Mouse (Mus musculus) brain, embryonic 18.5 days (tissue): ENCODE measurements at regions not wholly inside any gene's neighbourhood (a gene's known extent, or its start where the extent isn't known, plus 50 kb on each side); places are given as distances from the start of the nearest gene placed in this dataset.

ENCODE experiments used
- DNase-seq: peaks from one replicate; pipeline ENCODE4 v3.0.0-alpha.2; 2012; ENCODE audit warnings: low read depth, low spot score

DNA sequence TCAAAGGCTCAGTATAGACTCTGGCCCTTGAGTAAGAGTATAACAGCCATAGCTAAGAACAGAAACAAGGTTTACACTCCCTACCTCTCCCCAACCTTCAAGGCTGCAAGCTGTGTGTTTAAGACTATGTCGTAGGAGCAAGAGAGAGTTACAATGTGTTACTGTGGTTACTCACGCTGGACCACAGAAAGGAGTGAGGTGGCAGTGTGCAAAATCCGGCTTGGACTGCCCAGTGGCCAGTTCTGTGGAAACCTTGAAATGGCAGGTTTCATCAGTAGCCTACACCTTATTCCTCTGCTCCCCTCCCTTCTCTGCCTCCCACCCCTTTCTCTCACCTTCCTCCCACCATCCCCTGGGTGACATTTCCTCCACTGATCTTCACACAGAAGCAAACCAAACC, 114.3 kb upstream of the Ado start:
- DNase-seq: no peak

DNA sequence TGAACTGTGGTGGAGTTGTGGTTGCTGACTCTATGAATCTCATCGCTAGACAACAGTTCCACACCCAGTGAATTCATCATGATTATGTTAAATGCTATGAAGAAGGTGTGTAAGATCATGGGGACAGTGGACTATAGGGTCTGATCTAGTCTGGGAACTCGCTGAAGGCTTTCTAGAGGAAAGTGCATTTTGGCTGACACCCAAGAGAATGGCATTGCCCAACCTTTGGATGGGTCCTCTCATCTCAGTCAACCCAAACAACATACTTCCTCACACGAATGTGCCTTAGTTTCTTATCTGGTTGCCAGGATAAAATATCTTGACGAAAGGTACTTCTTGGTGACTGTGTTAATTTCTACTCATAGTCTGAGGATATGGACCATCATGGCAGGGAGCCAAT, 112.9 kb upstream of the Ado start:
- DNase-seq: no peak

DNA sequence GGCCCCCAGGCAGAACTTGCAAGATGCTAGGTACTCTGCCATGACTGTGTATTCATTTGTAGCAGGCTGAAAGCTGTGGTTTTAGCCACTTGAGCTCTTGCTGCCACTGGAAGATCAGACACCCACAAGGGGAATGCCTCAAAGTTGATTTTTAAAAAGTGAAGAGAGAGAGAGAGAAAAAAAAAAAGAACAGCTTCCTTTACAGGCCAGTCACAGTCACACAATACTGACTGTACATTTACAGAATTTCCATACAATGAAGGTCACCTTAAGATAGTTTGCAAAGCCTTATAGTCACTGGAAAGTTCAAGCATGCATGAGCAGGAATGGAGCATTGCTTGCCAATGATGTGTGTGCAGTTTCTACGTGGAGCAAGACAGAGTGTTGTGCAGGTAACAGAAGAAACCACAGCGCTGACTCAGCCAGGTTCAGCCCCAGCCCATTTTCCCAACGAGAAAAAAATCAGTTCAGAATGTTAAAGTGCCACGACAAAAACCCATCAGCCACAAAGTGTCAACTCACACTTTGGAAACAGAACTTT, 109.3 kb upstream of the Ado start:
- DNase-seq: no peak

DNA sequence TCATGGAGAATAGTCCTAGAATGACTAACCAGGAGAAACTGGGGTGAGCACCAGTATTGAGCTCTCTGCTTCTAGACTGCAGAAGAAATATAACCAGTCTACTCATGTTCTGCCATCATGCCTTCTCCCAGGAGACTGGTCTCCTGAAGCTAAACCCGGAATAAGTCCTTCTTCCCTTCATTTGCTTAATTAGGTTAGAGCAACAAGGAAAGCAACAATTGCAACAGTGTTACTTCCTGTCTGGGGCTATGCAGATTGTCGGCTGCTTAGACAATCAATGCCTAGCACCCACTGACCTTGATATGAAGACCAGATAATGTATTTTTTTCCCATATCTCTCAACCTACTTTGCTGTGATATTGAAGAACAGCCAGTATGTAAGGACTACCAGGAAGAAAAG, 108.5 kb upstream of the Ado start:
- no peak for DNase-seq

DNA sequence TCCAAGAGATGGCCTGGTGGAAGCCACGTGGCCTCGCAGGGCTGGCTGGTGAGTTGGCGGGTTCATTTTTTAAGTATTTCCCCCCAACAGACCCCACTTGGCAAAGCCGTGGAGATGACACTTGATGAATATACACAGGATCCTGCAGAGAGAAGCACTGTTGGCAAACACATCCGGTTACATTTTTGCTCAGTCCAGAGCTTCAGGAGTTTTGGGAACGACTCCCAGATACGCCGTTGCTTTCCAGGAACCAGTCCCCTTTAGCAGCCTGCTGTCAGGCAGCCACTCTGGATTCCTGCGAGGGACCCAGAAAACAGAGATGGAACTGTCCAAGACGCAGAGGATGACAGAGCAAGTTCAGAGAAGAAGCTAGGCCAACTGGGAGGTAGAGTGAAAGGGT, 105.8 kb upstream of the Ado start:
- DNase-seq: no peak

DNA sequence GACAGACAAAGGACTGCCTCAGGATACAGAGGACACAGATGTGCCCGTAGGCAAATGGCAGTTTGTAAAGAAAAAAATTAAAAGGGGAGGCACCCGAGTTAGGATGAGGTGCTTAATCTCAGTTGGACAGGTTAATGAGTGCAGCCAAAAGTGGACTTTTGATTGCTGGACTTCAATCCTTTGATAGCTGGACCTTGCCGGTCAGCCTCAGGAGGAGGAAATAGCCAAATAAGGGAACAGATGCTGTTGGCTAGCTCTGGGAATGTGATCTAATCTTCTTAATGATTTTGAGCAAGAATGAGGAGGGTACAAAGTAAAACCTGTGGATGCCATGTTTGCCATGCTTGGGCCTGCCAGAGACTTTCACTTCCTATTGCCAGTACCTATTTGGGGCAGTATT, 103.5 kb upstream of the Ado start:
- no peak for DNase-seq

DNA sequence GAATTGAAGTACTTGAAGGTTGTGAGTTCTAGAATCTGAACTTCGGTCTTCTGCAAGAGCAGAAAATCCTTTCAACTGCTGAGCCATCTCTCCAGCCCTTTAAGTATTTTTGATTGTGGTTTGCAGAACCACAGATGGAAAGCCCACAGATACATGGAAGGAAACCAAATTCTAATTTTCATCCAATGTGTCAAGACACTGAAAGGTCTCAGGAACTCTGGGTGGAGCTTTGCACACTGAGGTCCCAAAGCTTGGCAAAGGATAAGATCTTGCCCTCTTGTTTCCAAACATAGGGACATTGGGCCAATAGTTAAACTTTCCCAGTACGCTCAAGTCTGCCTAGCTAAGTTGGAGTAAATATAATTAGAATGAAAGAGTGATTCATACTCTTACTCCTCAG, 102.6 kb upstream of the Ado start:
- no peak for DNase-seq

DNA sequence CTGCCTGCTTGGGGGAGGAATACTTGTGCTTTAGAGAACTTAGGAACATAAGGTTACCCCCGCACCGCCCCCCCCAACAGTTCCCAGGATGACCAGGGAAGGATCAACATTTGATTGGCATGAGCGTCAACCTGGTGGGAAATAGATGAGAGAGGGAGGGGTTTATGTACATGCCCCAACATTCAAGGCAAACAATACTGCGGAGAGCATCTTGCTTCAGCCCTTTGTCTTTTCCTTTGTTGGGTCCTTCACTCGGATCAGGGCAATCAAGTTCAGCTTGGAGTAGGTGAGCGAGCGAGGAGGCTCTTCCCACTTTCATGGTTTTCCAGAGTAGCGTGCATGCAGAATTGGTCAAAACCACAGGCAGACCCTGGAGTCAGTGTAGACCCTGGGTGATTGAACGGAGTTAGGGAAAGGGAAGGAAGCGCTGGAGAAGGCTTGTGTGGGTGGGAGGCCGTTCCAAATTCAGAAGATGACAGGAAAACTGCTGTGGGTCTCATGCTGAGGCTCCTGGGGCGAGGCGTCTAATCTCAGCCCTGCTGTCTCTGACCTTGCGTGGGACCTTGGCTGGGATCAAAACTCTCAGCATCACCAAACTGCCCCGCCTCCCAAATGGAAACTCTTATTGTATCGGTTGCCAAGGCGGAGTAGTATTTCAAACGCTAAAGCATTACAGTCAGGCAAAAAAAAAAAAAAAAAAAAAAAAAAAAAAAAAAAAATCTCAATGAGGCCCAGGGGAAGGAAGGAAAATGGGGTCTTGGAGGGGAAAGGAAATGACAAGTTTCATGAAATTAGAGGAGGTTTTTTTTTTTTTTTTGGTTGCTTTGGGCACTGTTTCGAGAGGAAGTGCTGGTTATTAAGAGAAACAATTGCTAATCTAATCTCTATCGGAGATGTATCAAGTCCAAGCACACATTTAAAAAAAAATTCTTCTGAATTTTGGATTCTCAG, 99.3 kb upstream of the Ado start:
- DNase-seq: no peak

DNA sequence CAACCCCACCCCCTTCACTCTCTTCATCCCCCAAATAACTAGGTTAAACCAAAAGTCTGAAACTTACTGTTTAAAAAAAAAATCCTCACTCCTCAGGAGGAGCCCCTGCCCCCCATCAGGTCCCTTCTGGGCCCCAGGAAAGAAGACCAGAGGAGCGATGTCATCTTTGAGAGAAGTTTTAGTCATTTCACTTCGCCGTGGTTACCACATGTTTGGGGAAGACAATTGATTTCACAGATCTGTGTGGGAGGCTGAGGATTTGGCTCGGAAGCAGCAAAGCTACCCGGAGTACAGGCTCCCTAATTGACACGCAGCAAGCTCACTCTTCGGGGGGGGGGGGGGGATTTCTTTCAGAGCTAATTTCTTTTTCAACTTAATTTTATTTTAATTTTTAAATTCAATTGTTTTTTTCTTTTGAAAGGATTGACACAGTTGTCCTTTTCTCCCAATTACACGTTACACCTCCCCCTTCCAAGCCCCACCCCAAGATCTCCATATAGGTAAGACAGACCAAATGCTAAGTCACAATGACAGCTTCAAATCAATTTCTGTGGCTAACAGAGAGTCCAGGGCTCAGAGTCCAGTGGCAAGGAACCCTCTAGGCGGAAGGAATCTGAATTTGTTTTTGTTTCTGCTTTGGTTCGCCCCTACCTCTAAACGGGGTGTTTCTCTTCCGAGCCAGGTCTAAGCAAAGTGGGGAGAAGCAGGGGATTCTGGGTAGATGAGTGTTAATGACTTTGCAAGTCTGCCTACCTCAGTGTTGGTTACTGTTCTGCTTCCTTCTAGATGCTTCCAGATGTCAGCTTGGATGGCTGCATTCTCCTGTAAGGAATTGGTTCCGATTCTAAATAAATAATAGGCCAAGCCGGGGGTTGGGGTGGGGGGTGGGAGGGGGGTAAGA, 98.2 kb upstream of the Ado start:
- DNase-seq: no peak

DNA sequence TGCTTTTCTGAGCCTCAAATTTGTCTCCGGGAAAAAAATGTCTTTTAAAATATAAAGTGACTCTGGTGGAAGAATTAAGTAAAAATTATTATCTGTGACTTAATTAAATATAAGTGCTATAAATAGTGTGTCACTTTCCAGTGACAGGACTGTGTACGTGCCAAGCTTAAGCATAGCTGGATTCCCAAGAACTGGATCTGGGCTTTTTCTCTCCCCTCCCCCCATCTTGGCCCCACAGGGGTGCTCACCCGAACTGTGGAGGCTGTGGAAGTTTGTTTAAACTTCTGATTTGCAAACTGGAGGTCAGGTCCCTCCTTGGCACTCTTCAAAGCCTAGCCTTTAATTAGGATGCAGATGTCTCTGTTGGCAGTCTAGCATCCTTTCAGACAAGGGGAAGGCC, 97.1 kb upstream of the Ado start:
- no peak for DNase-seq

DNA sequence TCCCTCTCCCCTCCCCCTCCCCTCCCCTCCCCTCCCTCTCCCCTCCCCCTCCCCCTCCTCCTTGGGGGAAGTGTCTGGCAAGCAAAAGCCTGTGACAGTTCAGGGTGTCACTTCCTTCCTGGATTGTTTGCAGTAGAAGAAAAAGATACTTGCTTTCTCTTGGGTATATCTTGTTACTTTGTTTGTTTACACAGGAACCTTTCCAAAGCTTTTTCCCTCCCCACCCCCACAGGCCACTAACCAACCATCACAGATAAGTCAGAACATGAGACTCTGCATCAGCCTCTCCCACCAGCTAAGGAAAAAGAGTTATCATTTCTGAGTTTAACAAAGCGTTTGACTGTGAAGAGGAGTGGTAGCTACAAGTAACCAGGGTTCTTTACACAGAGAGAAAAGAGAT, 95.5 kb upstream of the Ado start:
- no peak for DNase-seq

DNA sequence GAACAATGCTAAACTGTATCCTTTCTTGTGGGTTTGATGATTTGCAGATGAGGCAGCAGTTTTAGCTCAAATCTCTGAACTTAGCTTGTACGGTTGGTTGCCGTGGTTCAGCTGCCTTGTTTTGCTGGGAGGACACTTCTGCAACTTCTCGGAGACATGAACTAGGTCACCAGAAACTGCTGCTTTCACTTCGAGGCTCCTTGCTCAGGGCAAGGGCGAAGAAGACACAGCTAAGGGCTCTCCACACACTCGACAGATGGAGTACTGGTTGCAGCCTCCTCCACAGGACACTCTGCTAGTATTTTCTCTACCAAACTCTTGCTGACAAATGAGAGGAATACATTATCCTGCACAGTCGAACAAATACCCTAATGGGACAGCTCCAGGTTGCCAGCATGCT, 94.9 kb upstream of the Ado start:
- no peak for DNase-seq

DNA sequence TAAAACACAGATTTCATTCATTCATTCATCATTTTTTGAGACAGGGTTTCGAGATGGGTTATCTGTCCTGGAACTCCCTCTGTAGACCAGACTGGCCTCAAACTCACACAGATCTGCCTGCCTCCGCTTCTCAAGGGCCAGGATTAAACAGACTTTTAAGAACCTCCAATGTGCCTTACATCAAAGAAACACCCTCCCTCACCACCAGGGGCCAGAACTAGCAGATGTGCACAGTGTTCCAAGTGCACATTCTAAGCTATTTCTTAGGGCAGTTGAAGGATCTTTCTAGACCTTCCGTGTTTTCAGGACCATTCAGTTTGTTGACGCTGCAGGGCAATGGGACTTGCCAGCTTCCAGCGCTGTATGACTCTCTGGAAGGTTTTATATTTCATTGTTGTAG, 88.6 kb upstream of the Ado start:
- no peak for DNase-seq

DNA sequence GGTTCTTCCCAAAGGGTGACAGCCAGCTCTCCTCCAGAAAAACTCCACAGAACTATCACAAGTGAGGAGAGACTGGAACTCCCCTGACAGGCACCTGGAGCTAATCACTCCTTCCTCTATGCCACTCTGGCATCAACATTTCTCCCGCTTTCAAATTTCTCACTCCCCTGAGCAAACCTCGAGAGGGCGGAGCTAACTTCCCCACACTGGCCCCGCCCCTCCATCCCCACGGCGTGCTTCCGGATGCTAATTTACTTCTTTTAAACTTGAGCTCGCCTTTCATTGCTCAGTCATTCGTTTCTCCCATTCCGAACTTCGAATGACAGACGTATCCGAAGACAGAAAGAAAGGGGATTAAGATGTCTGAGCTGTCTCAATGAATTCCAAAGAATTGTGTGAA, 87.8 kb upstream of the Ado start:
- no peak for DNase-seq

DNA sequence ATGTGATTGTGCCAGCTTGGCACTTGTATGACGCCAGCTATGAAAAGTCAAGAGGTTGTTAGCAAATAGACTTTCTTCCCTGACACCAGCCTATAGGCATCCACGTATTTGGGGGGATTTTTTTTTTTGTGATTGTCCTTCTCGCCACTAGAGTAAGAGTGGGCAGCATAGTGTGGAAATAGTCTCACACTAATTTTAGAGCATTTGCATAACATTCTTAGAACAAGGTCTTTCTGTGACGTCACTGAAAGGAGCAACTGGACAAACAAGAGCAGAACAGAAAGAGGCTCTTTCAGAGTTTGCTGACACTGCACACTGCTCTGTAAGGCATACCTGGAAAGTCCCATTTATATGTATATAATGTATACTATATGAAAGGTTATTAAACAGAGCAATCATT, 86.0 kb upstream of the Ado start:
- no peak for DNase-seq

DNA sequence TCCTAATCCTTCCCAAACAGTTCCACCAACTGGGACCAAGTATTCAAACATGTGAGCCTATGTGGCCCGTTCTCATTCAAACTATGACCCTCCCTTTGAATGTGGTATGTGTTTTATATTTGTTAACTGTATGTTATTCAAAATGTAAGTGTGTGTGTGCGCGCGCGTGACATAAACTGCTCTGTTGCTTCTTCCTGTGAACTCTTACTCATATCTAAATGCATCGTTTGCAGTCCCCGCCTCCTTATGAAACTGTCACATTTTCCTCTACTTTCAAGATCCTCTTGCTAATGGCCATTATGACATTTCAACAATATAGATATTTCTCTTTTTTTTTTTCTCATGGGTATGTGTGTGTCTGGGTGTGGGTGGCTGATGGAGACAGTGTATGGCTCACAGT, 84.3 kb upstream of the Ado start:
- no peak for DNase-seq

DNA sequence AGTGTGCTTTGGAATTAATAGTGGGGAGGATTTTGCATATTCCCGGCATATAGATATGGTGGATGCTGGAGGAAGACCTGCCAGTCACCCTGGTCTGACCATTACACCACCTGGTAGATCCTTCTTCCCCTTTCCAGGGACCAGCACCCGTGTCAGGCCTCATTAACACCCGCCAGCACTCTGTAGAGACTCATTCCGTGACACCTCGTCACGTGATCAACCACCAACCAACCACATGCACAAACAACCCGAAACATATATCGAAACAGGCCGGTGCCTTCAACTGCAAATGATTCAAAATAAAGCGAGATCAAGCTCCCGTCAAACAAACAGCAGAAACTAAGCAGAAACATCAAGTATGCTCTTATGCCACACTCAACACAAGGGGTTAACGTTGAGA, 74.6 kb upstream of the Ado start:
- DNase-seq: no peak

DNA sequence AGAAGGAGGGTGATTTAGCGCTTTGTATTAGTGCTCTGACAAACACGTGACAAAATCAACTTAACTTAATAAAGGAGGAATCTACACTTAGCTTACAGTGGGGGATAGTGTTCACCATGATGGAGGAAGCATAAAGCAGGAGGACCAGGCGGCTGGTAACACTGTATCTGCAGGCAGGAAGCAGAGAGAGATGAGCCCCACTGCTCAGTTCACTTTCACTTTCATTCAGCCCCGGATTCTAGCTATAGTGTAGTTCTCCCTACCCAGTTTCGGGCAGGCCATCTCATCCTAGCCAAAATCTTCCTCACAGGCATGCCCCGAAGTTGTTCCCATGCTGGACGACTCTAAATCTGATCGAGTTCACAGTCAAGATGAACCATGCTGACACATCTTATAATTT, 71.3 kb upstream of the Ado start:
- no peak for DNase-seq

DNA sequence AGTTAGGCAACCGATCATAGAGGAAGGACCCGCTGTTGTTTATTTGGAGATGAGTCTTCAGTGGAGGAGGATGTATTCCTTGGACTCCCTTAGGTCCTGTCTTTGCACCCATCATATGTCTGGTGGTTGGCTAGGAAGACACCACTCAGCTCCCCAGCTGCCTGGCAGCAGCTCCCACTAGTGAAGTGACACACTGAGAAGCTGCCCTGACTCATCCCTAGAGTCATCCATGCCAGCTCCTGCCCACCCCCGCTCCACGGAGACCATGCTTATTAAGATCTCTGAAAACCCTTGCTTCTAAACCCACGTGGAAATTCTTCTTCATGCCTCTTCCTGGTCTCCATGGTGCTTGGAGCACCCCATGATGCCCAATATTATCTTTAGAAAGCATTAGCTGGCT, 69.4 kb upstream of the Ado start:
- no peak for DNase-seq

DNA sequence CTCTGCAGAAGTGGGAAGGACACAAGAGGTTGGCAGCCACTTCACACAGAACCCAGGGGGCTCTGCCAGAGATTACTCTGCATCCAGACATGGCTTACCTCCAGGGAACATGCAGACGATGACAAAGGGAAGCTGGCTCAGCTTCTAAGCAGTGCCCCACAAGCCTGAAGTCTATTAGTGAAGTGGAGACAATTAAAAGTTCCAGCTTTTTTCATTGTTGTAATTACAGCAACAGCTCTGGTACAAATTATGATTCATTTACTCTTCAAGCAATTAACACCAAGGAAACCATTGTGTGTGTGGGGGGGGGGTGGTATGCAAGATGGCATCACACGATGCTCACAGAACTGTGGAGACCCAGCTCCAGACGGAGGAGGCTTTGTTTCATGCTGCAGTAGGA, 66.3 kb upstream of the Ado start:
- DNase-seq: peak; percentile 6

DNA sequence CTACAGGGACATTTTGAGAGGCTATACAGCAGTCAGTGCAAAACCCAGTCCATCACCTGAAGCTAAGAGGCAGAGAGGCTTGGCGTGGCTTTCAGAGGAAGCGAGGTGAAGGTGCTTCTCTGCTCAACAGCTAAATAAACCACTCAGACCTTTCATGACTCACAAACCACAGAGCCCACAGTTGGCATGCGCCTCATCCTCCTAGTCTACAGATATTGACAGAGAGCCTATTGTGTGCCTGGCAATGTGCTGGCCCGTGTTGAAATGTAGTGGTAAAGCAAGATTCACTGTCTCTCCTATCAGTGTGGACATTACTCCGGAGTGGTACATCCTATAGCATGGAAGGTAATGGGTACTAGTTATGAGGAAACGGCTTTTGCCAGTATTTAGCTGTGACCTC, 61.9 kb upstream of the Ado start:
- DNase-seq: no peak

DNA sequence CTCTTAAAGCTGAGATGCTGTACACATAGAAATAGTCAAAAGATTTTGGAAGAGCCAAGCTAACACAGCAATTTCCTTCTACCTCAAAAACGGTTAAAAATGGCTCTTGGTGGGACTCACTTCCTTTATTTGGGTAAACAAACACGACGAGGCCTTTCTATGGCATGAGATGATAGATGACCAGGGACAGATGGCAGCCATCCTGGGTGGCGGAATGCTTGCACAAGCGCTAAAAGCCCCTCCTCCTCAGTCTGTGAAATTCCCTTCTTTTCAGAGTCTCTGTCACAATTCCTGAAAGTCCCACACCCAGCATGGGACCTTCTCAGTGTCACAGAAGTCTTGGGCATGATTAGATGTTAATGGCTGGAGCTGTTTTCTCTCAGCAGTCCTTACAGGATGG, 59.3 kb upstream of the Ado start:
- DNase-seq: no peak
